Mouse (Mus musculus) hindbrain, embryonic 12.5 days (tissue): ENCODE results near the gene Gm21985. TPM values are rescaled to one million over a fixed set of nuclear protein-coding genes. Genes with fewer than 3 reads are reported as not detected.

Experiments
- ATAC-seq: fragments of 200-750 bp; cut with Nextera tagmentation; 2 replicates; pipeline ENCODE4 v1.8.0; 2017; ENCODE audit warnings: moderate TSS enrichment; ENCODE audit not compliant: low FRiP score
- H3K27ac ChIP-seq: fragments of 300-500 bp; sonication (generic); 2 replicates; pipeline ENCODE4 v1.5.1; 2016; ENCODE audit warnings: mild to moderate bottlenecking
- H3K27me3 ChIP-seq: fragments of 300-500 bp; sonication (generic); 2 replicates; pipeline ENCODE4 v1.6.1; 2016; ENCODE audit warnings: mild to moderate bottlenecking
- H3K36me3 ChIP-seq: fragments of 300-500 bp; sonication (generic); 2 replicates; pipeline ENCODE4 v1.6.1; 2016; ENCODE audit warnings: mild to moderate bottlenecking
- H3K4me1 ChIP-seq: fragments of 300-500 bp; sonication (generic); 2 replicates; pipeline ENCODE4 v1.6.1; 2016
- H3K4me2 ChIP-seq: fragments of 300-500 bp; sonication (generic); replicated peaks from 2 replicates; pipeline ENCODE4 v1.6.1; 2016; ENCODE audit warnings: mild to moderate bottlenecking
- H3K4me3 ChIP-seq: fragments of 300-500 bp; sonication (generic); 2 replicates; pipeline ENCODE4 v1.5.1; 2016; ENCODE audit warnings: mild to moderate bottlenecking
- H3K9ac ChIP-seq: fragments of 300-500 bp; sonication (generic); 2 replicates; pipeline ENCODE4 v1.6.1; 2016; ENCODE audit warnings: mild to moderate bottlenecking, moderate library complexity
- H3K9me3 ChIP-seq: fragments of 300-500 bp; sonication (generic); replicated peaks from 2 replicates; pipeline ENCODE4 v1.6.1; 2016; ENCODE audit warnings: mild to moderate bottlenecking
- WGBS: fragments of 180-500 bp; shearing (Covaris S2); methylation state at CpG from one replicate; pipeline ENCODE4 v1.1.7; 2016; 5-methylcytosine and 5-hydroxymethylcytosine counted together
- polyA plus RNA-seq: library from polyadenylated mRNA; unstranded; fragments of >200 nt; fragmentation: Nextera tagmentation; extraction: Ambion mirVana; gene quantifications from 2 replicates; pipeline ENCODE4 v1.2.1, GENCODE M21; 2016

The Gm21985 gene
- polyA plus RNA-seq, result not detected in 2 replicates

DNA sequence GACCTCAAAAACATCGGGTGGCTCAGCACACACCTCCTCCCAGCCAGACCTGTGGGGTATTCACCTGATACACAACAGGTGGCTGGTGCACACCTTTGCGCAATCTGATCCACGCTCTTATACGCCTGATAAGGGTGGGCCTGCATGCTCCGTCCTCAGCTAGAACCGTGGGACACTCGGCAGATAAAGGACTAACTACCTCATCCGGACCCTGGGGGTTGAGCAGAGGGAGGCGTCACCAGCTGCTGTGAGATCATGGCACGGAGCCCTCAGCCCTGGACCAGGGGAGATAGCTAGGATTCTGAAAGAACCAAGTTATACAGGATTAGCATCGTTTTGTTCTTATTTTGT, at the start of gene Gm21985:
Gene Gm21985 (plus strand): TSS at position 73 of the 351 bp plus-strand sequence.
- ATAC-seq, result peak; percentile 43
- peak within 1 kb of the TSS; percentile 81 for H3K9ac ChIP-seq
- peak within 1 kb of the TSS; percentile 92 for H3K4me2 ChIP-seq
- peaks cover 35% of the 10 kb centered on the region for H3K4me1 ChIP-seq
- WGBS, result 3% methylated on average over 11 of the region's 11 CpGs
- no peaks in the 10 kb centered on the region for H3K27me3 ChIP-seq
- H3K4me3 ChIP-seq, result peak within 1 kb of the TSS; percentile 82
- H3K27ac ChIP-seq, result peak within 1 kb of the TSS; percentile 96
- no peaks in the 10 kb centered on the region for H3K36me3 ChIP-seq
- no peaks in the 10 kb centered on the region for H3K9me3 ChIP-seq

DNA sequence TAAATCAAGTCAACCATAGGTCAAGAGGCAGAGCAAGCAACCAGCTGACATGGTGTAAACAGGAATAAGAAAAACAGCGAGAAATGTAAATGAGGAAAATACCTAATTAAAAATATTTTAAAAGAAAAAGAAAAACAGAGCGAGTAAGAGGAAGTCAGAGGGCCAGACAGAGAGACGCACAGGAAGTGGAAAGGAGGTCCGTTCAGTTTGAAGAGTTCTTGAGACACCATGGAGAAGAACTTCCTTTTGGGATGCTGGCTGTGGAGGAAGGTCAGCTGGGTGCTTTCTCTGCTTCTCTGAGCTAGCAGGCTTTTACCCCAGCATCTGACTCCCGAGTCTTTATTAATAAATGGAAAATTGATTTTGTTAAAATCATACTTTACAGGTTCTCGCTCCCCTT, 48.5 kb upstream of the Gm21985 start:
- Histone ChIP-seq H3K27me3 (no peaks in the 10 kb centered on the region), H3K36me3 (no peaks in the 10 kb centered on the region), H3K27ac (no peak overlapping the region), H3K4me3 (no peak overlapping the region), H3K4me1 (no peaks in the 10 kb centered on the region), H3K9me3 (no peaks in the 10 kb centered on the region), H3K4me2 (no peak overlapping the region), H3K9ac (no peak overlapping the region)
- no peak for ATAC-seq
- WGBS, result 75% methylated on average over 6 of the region's 6 CpGs

DNA sequence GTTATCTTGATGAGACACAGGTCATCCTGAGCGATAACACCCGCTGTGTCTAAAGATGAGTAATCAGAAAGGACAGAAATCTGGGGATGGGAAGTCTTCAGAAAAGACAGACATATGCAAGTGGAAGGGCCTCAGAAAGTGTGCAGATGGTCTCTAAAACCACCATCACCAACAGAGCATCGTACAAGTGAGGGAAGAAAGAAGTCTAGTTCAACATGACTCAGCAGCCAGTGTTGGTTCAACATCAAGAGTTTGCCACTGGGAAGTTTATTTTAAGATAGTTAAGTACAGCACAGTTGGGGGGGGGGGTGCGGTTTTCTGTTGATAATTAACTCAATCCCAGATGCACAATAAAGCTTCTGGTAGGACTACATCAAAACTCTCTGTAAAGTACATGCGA, 45.2 kb upstream of the Gm21985 start:
- Histone ChIP-seq H3K36me3 (no peaks in the 10 kb centered on the region), H3K4me3 (no peak overlapping the region), H3K27ac (no peak overlapping the region), H3K4me1 (no peaks in the 10 kb centered on the region), H3K4me2 (no peak overlapping the region), H3K9me3 (no peaks in the 10 kb centered on the region), H3K9ac (no peak overlapping the region), H3K27me3 (no peaks in the 10 kb centered on the region)
- WGBS, result 90% methylated on average over 5 of the region's 5 CpGs
- no peak for ATAC-seq

DNA sequence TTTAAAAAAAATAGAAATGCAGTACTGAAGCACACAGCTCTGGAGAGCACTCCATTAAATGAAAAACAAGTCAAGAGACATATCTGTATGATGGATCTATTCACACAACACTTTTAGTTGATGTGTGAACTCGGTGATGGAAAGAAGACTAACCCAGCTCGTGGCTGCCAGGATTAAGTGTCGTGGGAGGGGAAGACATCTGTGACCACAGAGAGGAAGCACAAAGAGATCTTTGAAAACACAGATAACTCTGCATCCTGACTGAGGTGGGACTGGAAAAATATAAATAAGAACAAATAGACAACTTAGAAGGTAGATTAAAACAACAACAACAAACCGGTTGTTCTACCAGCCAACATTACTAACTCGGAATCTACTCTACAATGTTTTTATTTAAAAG, 43.5 kb upstream of the Gm21985 start:
- no peaks in the 10 kb centered on the region for H3K36me3 ChIP-seq
- WGBS, result 75% methylated on average over 5 of the region's 5 CpGs
- no peak overlapping the region for H3K4me2 ChIP-seq
- no peak overlapping the region for H3K4me3 ChIP-seq
- H3K27ac ChIP-seq, result no peak overlapping the region
- ATAC-seq, result no peak
- no peaks in the 10 kb centered on the region for H3K4me1 ChIP-seq
- no peaks in the 10 kb centered on the region for H3K27me3 ChIP-seq
- H3K9me3 ChIP-seq, result no peaks in the 10 kb centered on the region
- no peak overlapping the region for H3K9ac ChIP-seq

DNA sequence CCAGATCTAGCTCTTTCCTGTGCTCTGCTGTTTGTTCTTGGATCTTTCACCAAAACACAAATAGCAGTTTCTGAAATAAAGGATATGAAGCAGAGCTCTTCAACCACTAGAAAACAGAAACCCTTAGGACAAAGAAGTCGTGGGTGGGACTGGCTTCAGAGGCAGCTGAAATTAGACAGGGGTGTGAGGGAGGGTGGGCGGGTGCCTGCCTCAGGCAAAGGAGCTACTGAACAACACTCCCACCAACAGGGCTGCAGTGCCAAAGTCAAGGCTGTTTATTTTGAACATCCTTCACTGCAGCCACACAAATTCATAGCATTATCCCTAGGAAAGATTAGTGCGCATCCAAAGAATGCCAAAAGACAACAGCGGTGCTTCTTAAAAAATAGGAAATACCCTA, 41.8 kb upstream of the Gm21985 start:
- no peak overlapping the region for H3K9ac ChIP-seq
- no peaks in the 10 kb centered on the region for H3K36me3 ChIP-seq
- ATAC-seq, result no peak
- 67% methylated on average over 4 of the region's 4 CpGs for WGBS
- H3K4me3 ChIP-seq, result no peak overlapping the region
- H3K27me3 ChIP-seq, result no peaks in the 10 kb centered on the region
- no peak overlapping the region for H3K27ac ChIP-seq
- H3K4me2 ChIP-seq, result no peak overlapping the region
- H3K9me3 ChIP-seq, result no peaks in the 10 kb centered on the region
- no peaks in the 10 kb centered on the region for H3K4me1 ChIP-seq

DNA sequence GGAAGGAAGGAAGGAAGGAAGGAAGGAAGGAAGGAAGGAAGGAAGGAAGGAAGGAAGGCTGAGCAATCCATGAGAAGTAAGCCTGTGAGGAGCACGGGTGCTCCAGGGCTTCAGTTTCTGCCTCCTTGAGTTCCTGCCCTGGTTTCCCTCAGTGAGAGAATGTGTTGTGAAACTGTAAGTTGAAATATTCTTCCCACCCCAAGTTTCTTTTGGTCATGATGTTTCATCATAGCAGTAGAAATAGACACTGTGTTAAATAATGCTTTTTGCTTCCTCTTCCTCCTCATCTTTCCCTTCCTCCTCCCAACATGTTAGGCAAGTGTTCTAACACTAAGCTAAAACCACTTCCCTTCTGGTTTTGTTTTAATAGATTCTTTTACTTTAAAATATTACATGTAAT, 33.5 kb upstream of the Gm21985 start:
- H3K27me3 ChIP-seq, result no peaks in the 10 kb centered on the region
- no peaks in the 10 kb centered on the region for H3K36me3 ChIP-seq
- WGBS, result 86% methylated on average over 1 of the region's 1 CpGs

DNA sequence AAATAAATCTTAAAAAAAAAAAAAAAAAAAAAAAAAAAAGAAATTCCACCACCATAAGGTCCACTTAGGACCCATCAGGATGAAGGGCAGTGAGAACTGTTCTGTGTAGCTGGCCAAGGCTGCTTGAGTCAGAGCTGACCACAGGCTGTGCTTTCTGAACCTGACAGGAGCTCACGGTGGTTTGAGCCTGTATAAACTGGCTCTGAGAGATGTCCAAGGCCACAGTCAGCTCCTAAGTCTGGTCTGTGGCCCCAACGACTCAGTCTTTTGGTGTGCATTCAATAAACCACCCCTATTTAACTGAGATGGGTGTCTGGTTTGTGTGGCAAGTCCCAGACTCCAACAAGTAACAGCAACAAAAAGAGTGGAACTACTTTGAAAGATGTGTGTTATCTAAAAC, 29.5 kb upstream of the Gm21985 start:
- ATAC-seq, result no peak
- Histone ChIP-seq H3K9ac (no peak overlapping the region), H3K9me3 (no peaks in the 10 kb centered on the region), H3K27me3 (peaks cover 7% of the 10 kb centered on the region; the same call in 1 of the 2 replicates), H3K36me3 (no peaks in the 10 kb centered on the region), H3K27ac (no peak overlapping the region), H3K4me1 (peaks cover 9% of the 10 kb centered on the region), H3K4me3 (no peak overlapping the region), H3K4me2 (no peak overlapping the region)
- WGBS, result 87% methylated on average over 2 of the region's 2 CpGs

More for the DNA sequence above, 33.5 kb upstream of the Gm21985 start:
- Histone ChIP-seq H3K4me1 (no peaks in the 10 kb centered on the region), H3K4me3 (no peak overlapping the region), H3K9me3 (no peaks in the 10 kb centered on the region), H3K27ac (no peak overlapping the region), H3K9ac (no peak overlapping the region), H3K4me2 (no peak overlapping the region)
- no peak for ATAC-seq

DNA sequence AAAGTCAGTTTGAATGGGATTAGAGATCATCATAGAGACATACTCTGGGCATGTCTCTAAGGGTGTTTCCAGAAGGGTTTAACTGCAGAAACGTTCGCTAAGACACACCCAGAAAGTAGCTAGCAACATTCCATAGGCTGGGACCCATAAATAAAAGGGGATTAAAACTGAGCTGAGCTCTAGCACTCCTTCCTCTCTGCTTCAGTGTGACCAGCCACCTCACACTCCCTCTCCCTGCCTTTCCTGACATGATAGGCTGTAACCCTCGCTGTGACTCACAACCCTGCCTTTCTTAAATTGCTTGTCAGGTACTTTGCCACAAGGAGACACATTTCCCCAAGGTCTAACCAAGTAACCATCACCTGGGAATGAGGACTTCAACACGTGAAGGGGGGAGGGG, 28.1 kb upstream of the Gm21985 start:
- WGBS, result 17% methylated on average over 4 of the region's 4 CpGs

DNA sequence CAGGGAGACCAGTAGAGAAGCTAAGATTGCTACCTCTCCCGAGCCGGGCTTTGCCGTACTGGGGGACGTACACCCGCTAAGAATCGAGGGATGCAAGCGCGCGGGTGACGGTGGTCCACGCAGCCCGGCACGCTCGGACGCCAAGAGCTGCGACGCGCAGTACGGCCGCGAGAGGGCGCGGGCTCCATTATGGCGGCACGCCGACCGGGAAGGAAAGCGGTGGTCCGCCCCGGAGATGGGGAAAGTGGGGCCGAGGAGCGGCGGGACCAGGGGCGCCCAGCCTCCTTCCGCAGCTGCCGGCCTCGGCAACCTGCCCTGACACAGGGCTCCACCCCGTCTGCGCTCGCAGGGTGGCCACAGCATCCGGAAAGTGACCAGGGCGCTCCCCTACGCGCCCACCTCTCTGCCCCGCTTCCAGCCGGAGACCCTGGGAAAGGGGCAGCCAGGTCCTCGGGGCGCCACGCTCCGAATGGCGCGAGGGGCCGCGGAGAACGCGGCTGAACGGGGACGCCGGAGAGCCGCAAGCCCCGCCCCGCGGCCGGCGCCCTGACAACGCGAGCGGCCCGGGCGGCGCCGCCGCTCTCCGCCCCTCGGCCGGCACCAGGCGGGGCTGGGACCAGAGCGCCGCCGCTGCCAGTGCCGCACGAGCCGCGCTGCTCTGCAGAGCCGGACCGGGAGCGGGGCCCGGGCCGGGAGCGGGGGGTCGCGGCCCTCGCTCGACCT, 26.7 kb upstream of the Gm21985 start, which contains the start of gene Lpcat4:
Gene Lpcat4 (plus strand): TSS at position 257 of the 723 bp plus-strand sequence.
- peak within 1 kb of the TSS; percentile 87 for H3K9ac ChIP-seq
- H3K27ac ChIP-seq, result peak within 1 kb of the TSS; percentile 97
- H3K36me3 ChIP-seq, result peaks cover 7% of the 10 kb centered on the region; the same call in 1 of the 2 replicates
- peaks cover 9% of the 10 kb centered on the region for H3K4me1 ChIP-seq
- peaks cover 7% of the 10 kb centered on the region; the same call in 1 of the 2 replicates for H3K27me3 ChIP-seq
- ATAC-seq, result peak; percentile 88
- no peaks in the 10 kb centered on the region for H3K9me3 ChIP-seq
- H3K4me3 ChIP-seq, result peak within 1 kb of the TSS; percentile 78
- WGBS, result under 1% methylated on average over 75 of the region's 94 CpGs
- H3K4me2 ChIP-seq, result peak within 1 kb of the TSS; percentile 86

More for the DNA sequence above, 28.1 kb upstream of the Gm21985 start:
- Histone ChIP-seq H3K27ac (no peak overlapping the region), H3K27me3 (peaks cover 7% of the 10 kb centered on the region; the same call in 1 of the 2 replicates), H3K4me3 (no peak overlapping the region), H3K4me2 (no peak overlapping the region), H3K36me3 (no peaks in the 10 kb centered on the region), H3K4me1 (peaks cover 9% of the 10 kb centered on the region), H3K9me3 (no peaks in the 10 kb centered on the region), H3K9ac (no peak overlapping the region)
- no peak for ATAC-seq

DNA sequence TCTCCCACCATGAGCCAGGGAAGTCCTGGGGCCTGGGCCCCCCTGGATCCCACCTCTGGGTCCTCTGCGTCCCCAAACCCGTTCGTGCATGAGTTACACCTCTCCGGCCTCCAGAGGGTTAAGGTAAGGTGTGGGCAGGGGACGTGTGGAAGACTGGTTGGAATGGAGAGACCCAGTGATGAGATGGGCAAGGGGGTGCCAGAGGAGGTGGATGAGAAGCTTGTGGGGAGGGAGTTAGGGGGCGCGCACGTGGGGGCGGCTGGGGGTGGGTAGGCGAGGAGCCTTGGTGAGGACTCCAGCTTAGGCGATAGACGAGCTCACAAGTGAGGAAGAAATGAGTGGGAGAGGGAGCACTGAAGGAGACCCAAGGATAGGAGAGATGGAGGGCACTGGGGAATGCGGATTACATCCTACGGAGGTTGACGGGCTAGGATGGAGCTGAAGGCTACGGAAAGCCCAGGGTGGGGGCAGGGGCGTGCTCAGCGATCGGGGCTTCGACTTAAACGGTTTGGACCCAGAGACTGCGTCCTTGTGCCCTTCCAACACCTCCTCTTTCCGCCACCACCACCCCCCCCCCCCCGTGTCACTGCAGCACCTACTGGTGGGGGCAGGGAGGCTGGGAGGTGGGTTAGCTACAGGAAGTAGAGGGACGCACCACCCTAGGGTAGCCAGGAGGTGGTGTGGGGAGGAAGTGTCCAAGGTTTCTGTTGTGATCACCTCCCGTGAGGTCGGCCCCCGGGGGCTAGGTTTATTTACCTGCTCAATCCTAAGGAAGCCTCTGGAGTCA, 26.0 kb upstream of the Gm21985 start:
- ATAC-seq, result peak; percentile 68
- H3K27ac ChIP-seq, result peak overlapping the region; percentile 97
- WGBS, result 0% methylated on average over 27 of the region's 28 CpGs
- peaks cover 7% of the 10 kb centered on the region; the same call in 1 of the 2 replicates for H3K27me3 ChIP-seq
- H3K4me2 ChIP-seq, result peak overlapping the region; percentile 86
- H3K9ac ChIP-seq, result peak overlapping the region; percentile 87
- no peaks in the 10 kb centered on the region for H3K9me3 ChIP-seq
- H3K36me3 ChIP-seq, result peaks cover 12% of the 10 kb centered on the region; the same call in 1 of the 2 replicates
- H3K4me3 ChIP-seq, result peak overlapping the region; percentile 78
- H3K4me1 ChIP-seq, result peaks cover 9% of the 10 kb centered on the region

DNA sequence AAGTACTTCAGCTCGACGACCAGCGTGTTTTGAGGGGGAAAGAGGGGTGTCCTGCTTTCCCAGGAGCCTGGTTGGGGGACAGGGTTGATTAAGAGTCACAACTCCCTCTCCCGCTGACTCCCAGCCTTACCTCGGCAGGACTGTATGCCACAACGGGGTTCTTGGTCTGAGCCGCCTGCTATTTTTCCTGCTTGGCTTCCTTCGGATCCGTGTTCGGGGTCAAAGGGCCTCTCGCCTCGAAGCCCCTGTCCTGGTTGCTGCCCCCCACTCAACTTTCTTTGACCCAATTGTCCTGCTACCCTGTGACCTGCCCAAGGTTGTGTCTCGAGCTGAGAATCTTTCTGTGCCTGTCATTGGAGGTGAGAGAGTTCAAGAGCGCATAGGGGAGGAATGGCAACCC, 24.3 kb upstream of the Gm21985 start:
- ATAC-seq, result no peak
- H3K4me1 ChIP-seq, result peaks cover 9% of the 10 kb centered on the region
- no peak overlapping the region for H3K27ac ChIP-seq
- H3K36me3 ChIP-seq, result peaks cover 21% of the 10 kb centered on the region; the same call in 1 of the 2 replicates
- no peak overlapping the region for H3K4me2 ChIP-seq
- no peaks in the 10 kb centered on the region for H3K9me3 ChIP-seq
- no peak overlapping the region for H3K4me3 ChIP-seq
- no peak overlapping the region for H3K9ac ChIP-seq
- WGBS, result 83% methylated on average over 14 of the region's 14 CpGs
- peaks cover 7% of the 10 kb centered on the region; the same call in 1 of the 2 replicates for H3K27me3 ChIP-seq

DNA sequence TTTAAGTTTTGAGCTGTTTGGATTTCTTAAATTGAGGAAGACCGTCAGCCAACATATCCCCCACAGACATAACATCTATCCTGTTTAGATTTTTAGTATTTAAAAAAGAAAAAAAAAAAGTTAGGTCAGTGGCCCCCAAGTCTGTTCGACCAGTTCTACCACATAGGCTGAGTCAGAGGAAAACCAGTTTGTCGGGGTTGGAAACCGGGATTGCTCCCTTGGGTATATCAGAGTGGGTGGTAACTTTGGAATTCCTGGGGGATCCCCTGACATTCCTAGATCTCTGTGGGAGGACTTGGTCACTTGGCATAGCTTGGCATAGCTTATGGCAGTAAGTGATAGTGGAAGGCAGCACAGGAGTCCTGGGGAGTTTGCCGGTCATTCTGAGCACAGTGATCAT, 20.8 kb upstream of the Gm21985 start:
- 87% methylated on average over 5 of the region's 5 CpGs for WGBS
- peaks cover 21% of the 10 kb centered on the region; the same call in 1 of the 2 replicates for H3K36me3 ChIP-seq
- no peak overlapping the region for H3K4me2 ChIP-seq
- peaks cover 9% of the 10 kb centered on the region for H3K4me1 ChIP-seq
- no peak for ATAC-seq
- no peaks in the 10 kb centered on the region for H3K9me3 ChIP-seq
- no peak overlapping the region for H3K4me3 ChIP-seq
- H3K27ac ChIP-seq, result no peak overlapping the region
- H3K9ac ChIP-seq, result no peak overlapping the region
- H3K27me3 ChIP-seq, result no peaks in the 10 kb centered on the region
